In genomic region chr10:71348637-71349280, GRCm38 (mm10) we compare ENCODE assay signal across 8 mouse cellular contexts. TPM values are rescaled to one million over a fixed set of nuclear protein-coding genes. Genes with fewer than 3 reads are reported as not detected.
DNase-seq lines count a peak whose midpoint lies in the region; ATAC-seq and TF ChIP-seq lines count a peak whose summit lies in the region.

No protein-coding gene starts in this region.

- no peak for TF ChIP-seq CTCF in midbrain, postnatal 0 days (IDR thresholded peaks at IDR 0.05)

- WGBS in heart, embryonic 11.5 days (ENCODE audit: insufficient replicate concordance), result 26% methylated on average over 16 of the region's 16 CpGs
- WGBS in forebrain, embryonic 13.5 days, result 28% methylated on average over 16 of the region's 16 CpGs
- WGBS in limb, embryonic 11.5 days, result 31% methylated on average over 16 of the region's 16 CpGs
- 19% methylated on average over 16 of the region's 16 CpGs for WGBS in midbrain, postnatal 0 days

- no peaks in the 10 kb centered on the region for H3K9me3 ChIP-seq in heart, embryonic 11.5 days (replicated peaks; ENCODE audit: control insufficient read depth, low read length)
- H3K9me3 ChIP-seq in forebrain, embryonic 13.5 days (replicated peaks), result no peaks in the 10 kb centered on the region
- no peaks in the 10 kb centered on the region for H3K9me3 ChIP-seq in limb, embryonic 11.5 days (ENCODE audit: control insufficient read depth, low read length)
- no peaks in the 10 kb centered on the region for H3K9me3 ChIP-seq in midbrain, postnatal 0 days (ENCODE audit: low read length)

- H3K4me2 ChIP-seq in heart, embryonic 11.5 days, result peak overlapping the region; percentile 94
- H3K4me2 ChIP-seq in forebrain, embryonic 13.5 days, result peak overlapping the region; percentile 92
- peak overlapping the region; percentile 94 for H3K4me2 ChIP-seq in limb, embryonic 11.5 days (ENCODE audit: low read depth, severe bottlenecking)
- H3K4me2 ChIP-seq in midbrain, postnatal 0 days (ENCODE audit: low read depth, low read length, poor library complexity, severe bottlenecking), result peak overlapping the region; percentile 88

- H3K27me3 ChIP-seq in heart, embryonic 11.5 days (ENCODE audit: control insufficient read depth, insufficient read depth, low read length), result no peaks in the 10 kb centered on the region
- no peaks in the 10 kb centered on the region for H3K27me3 ChIP-seq in forebrain, embryonic 13.5 days
- no peaks in the 10 kb centered on the region for H3K27me3 ChIP-seq in limb, embryonic 11.5 days (ENCODE audit: control insufficient read depth, insufficient read depth, low read length)
- no peaks in the 10 kb centered on the region for H3K27me3 ChIP-seq in midbrain, postnatal 0 days (ENCODE audit: insufficient read depth, low read length)

- peak overlapping the region; percentile 86 for H3K9ac ChIP-seq in heart, embryonic 11.5 days (ENCODE audit: low read depth, low read length)
- H3K9ac ChIP-seq in forebrain, embryonic 13.5 days, result peak overlapping the region; percentile 89
- H3K9ac ChIP-seq in limb, embryonic 11.5 days (ENCODE audit: low read length), result peak overlapping the region; percentile 78
- peak overlapping the region; percentile 86 for H3K9ac ChIP-seq in midbrain, postnatal 0 days (replicated peaks; ENCODE audit: low read length, poor library complexity, severe bottlenecking)

- H3K4me1 ChIP-seq in heart, embryonic 11.5 days (ENCODE audit: control insufficient read depth, insufficient read depth, low read length), result peaks cover 7% of the 10 kb centered on the region
- H3K4me1 ChIP-seq in forebrain, embryonic 13.5 days, result peaks cover 38% of the 10 kb centered on the region
- peaks cover 6% of the 10 kb centered on the region for H3K4me1 ChIP-seq in limb, embryonic 11.5 days (ENCODE audit: control insufficient read depth, insufficient read depth, low read length)
- H3K4me1 ChIP-seq in midbrain, postnatal 0 days (ENCODE audit: insufficient read depth, low read length), result peaks cover 14% of the 10 kb centered on the region

- no peak for ATAC-seq in heart, embryonic 11.5 days (replicated peaks; ENCODE audit: insufficient number of reproducible peaks, low FRiP score, low TSS enrichment)
- no peak for ATAC-seq in forebrain, embryonic 13.5 days
- ATAC-seq in limb, embryonic 11.5 days (ENCODE audit: insufficient number of reproducible peaks, low FRiP score, low TSS enrichment, low read depth), result no peak
- no peak for ATAC-seq in midbrain, postnatal 0 days (ENCODE audit: low FRiP score)

- DNase-seq in heart, postnatal 4 days, result no peak
- peak; percentile 52 for DNase-seq in NIH3T3 (ENCODE audit: low read depth)
- DNase-seq in limb, embryonic 11.5 days (ENCODE audit: low spot score), result peak; percentile 31
- DNase-seq in midbrain, postnatal 0 days (ENCODE audit: low spot score), result no peak
- DNase-seq in layer of hippocampus, postnatal 25 days (ENCODE audit: extremely low spot score in 1 of 2, low spot score in 1 of 2), result no peak
- no peak for DNase-seq in layer of hippocampus, adult 18-20 months (ENCODE audit: low spot score in 2 of 2)

- peak overlapping the region; percentile 84 for H3K4me3 ChIP-seq in heart, embryonic 11.5 days (ENCODE audit: low read depth, low read length)
- peak overlapping the region; percentile 92 for H3K4me3 ChIP-seq in forebrain, embryonic 13.5 days
- H3K4me3 ChIP-seq in limb, embryonic 11.5 days (ENCODE audit: low read depth, low read length), result peak overlapping the region; percentile 87
- peak overlapping the region; percentile 87 for H3K4me3 ChIP-seq in midbrain, postnatal 0 days (ENCODE audit: low read depth, low read length)

- H3K36me3 ChIP-seq in heart, embryonic 11.5 days (ENCODE audit: control insufficient read depth, insufficient read depth, low read length), result no peaks in the 10 kb centered on the region
- peaks cover 2% of the 10 kb centered on the region; the same call in 1 of the 2 replicates for H3K36me3 ChIP-seq in forebrain, embryonic 13.5 days (ENCODE audit: poor library complexity, severe bottlenecking)
- no peaks in the 10 kb centered on the region for H3K36me3 ChIP-seq in limb, embryonic 11.5 days (ENCODE audit: control insufficient read depth, insufficient read depth, low read length)
- 0 out of 2 replicates have a peak, but pooled peaks cover 2% of the 10 kb centered on the region for H3K36me3 ChIP-seq in midbrain, postnatal 0 days (ENCODE audit: insufficient read depth, low read length)

- peak overlapping the region; percentile 80; the same call in 1 of the 2 replicates for H3K27ac ChIP-seq in heart, embryonic 11.5 days (ENCODE audit: low read depth, low read length)
- peak overlapping the region; percentile 70; the same call in 1 of the 2 replicates for H3K27ac ChIP-seq in forebrain, embryonic 13.5 days
- H3K27ac ChIP-seq in limb, embryonic 11.5 days (replicated peaks; ENCODE audit: low read depth, low read length), result no peak overlapping the region
- H3K27ac ChIP-seq in midbrain, postnatal 0 days (ENCODE audit: low read depth, low read length), result peak overlapping the region; percentile 81

RNA-seq across cellular contexts. Expression of gene Ipmk, which starts 1.2 kb away (rescaled TPM):
- 9.3 and 9.7 TPM in 2 replicates for polyA plus RNA-seq in heart, embryonic 11.5 days (2014; fragmentation: Nextera tagmentation; extraction: Ambion mirVana)
- 10 to 100 TPM; 12.3 to 14.2 TPM for total RNA-seq in heart, postnatal 4 days (2021)
- polyA plus RNA-seq in forebrain, embryonic 13.5 days (2015; fragmentation: Nextera tagmentation; extraction: Ambion mirVana), result 15.1 and 18.1 TPM in 2 replicates
- 20.9 and 21.0 TPM in 2 replicates for polyA plus RNA-seq in limb, embryonic 11.5 days (2014; fragmentation: Nextera tagmentation; extraction: Ambion mirVana)
- 21.7 and 28.0 TPM in 2 replicates for total RNA-seq in midbrain, postnatal 0 days (2014; rRNA removed)
- 12.8 and 14.6 TPM in 2 replicates for polyA plus RNA-seq in midbrain, postnatal 0 days (2015; fragmentation: Nextera tagmentation; extraction: Ambion mirVana)
- total RNA-seq in layer of hippocampus, postnatal 25 days (2021), result 10 to 100 TPM; 38.3 to 39.9 TPM
- total RNA-seq in layer of hippocampus, adult 18-20 months (2021), result 10 to 100 TPM; 42.7 to 44.3 TPM

RNA-seq across cellular contexts. Expression of gene Cisd1, which starts 4.0 kb away (rescaled TPM):
- polyA plus RNA-seq in heart, embryonic 11.5 days (2014; fragmentation: Nextera tagmentation; extraction: Ambion mirVana), result 158 and 161 TPM in 2 replicates
- total RNA-seq in heart, postnatal 4 days (2021), result 100 to 1,000 TPM; 178 to 194 TPM
- polyA plus RNA-seq in forebrain, embryonic 13.5 days (2015; fragmentation: Nextera tagmentation; extraction: Ambion mirVana), result 221 and 227 TPM in 2 replicates
- 109 and 111 TPM in 2 replicates for polyA plus RNA-seq in limb, embryonic 11.5 days (2014; fragmentation: Nextera tagmentation; extraction: Ambion mirVana)
- 92.1 and 121 TPM in 2 replicates for total RNA-seq in midbrain, postnatal 0 days (2014; rRNA removed)
- 378 and 395 TPM in 2 replicates for polyA plus RNA-seq in midbrain, postnatal 0 days (2015; fragmentation: Nextera tagmentation; extraction: Ambion mirVana)
- 100 to 1,000 TPM; 122 to 143 TPM for total RNA-seq in layer of hippocampus, postnatal 25 days (2021)
- total RNA-seq in layer of hippocampus, adult 18-20 months (2021), result 100 to 1,000 TPM; 125 to 134 TPM

Comparison
In these comparisons a context has a peak if more than half of its experiments do, and no peak if none do; other contexts are left out.
1. DNase-seq: peak in NIH3T3 (single experiment) and limb, embryonic 11.5 days (single experiment); none in heart, postnatal 4 days (single experiment), midbrain, postnatal 0 days (single experiment), layer of hippocampus, postnatal 25 days (0 of 2) and layer of hippocampus, adult 18-20 months (0 of 2).
2. Peak in every context shown above with its lines, with median percentiles within 50 percentile points of each other: H3K4me2 ChIP-seq, H3K4me3 ChIP-seq and H3K9ac ChIP-seq.